Comparison of ENCODE assay signal across 16 mouse cellular contexts in the genomic region with DNA sequence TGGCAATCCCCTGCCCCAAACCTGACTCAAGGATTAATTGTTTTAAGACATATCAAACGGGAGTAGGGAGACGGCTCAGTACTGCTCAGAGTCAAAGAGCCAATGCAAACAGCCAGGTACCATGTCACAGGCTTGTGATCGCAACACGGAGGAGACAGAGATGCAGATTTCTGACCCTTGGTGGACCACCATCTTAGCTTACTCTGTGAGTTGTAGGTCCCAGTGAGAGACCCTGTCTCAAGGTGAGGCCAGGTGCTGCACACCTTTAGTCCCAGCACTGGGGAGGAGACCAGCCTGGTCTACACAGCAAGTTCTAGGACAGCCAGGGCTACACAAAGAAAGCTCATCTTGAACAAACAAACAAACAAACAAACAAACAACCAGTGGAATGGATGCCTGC. TPM values are rescaled to one million over a fixed set of nuclear protein-coding genes. Genes with fewer than 3 reads are reported as not detected.
A peak's percentile ranks its signal among the peaks of the same experiment; 100 is the strongest.
DNase-seq lines count a peak whose midpoint lies in the region; ATAC-seq and TF ChIP-seq lines count a peak whose summit lies in the region.
"Had no signal": no experiment of that assay in that cellular context is flagged by ENCODE, and none has a peak within 500 bp of the region (broad histone marks: within the 10 kb centered on the region; RNA-seq: fewer than 3 reads in every experiment).

No protein-coding gene starts in this region.

- WGBS in kidney, adult 2 months, result 72% methylated on average over 4 of the region's 4 CpGs
- WGBS in lung, embryonic 16.5 days, result 79% methylated on average over 4 of the region's 4 CpGs
- 82% methylated on average over 4 of the region's 4 CpGs for WGBS in intestine, embryonic 14.5 days

- no peaks in the 10 kb centered on the region for H3K27me3 ChIP-seq in kidney, adult 2 months (replicated peaks; ENCODE audit: control insufficient read depth, insufficient read depth, low read length)
- H3K27me3 ChIP-seq in lung, embryonic 16.5 days (ENCODE audit: control insufficient read depth, insufficient read depth, low read depth, low read length), result peaks cover 3% of the 10 kb centered on the region; the same call in 1 of the 2 replicates
- no peaks in the 10 kb centered on the region; the same call in 1 of the 2 replicates for H3K27me3 ChIP-seq in intestine, embryonic 14.5 days (replicated peaks; ENCODE audit: control insufficient read depth, insufficient read depth, low read length)
- H3K27me3 ChIP-seq: Patski had no signal

- peaks cover 4% of the 10 kb centered on the region; the same call in 1 of the 2 replicates for H3K4me1 ChIP-seq in kidney, adult 2 months (ENCODE audit: control insufficient read depth, insufficient read depth, low read length)
- H3K4me1 ChIP-seq in lung, embryonic 16.5 days (replicated peaks; ENCODE audit: control insufficient read depth, insufficient read depth, low read length), result peaks cover 24% of the 10 kb centered on the region
- peaks cover 26% of the 10 kb centered on the region for H3K4me1 ChIP-seq in intestine, embryonic 14.5 days (replicated peaks; ENCODE audit: control insufficient read depth, insufficient read depth, low read length)

- H3K4me2 ChIP-seq in lung, embryonic 16.5 days (ENCODE audit: low read depth, low read length), result no peak overlapping the region
- no peak overlapping the region for H3K4me2 ChIP-seq in intestine, embryonic 14.5 days (ENCODE audit: low read length)

- no peak for ATAC-seq in lung, embryonic 16.5 days (ENCODE audit: low read depth)
- no peak for ATAC-seq in intestine, embryonic 14.5 days (replicated peaks; ENCODE audit: low FRiP score, low TSS enrichment, low read depth)
- ATAC-seq: Patski had no signal

- no peak overlapping the region for H3K4me3 ChIP-seq in kidney, adult 2 months (ENCODE audit: insufficient read depth, low read depth, low read length)
- no peak overlapping the region for H3K4me3 ChIP-seq in lung, embryonic 16.5 days (ENCODE audit: low read length)
- H3K4me3 ChIP-seq in intestine, embryonic 14.5 days (ENCODE audit: low read depth, low read length), result no peak overlapping the region

- H3K36me3 ChIP-seq in kidney, adult 2 months (ENCODE audit: control insufficient read depth, insufficient read depth, low read length), result no peaks in the 10 kb centered on the region
- H3K36me3 ChIP-seq in lung, embryonic 16.5 days (ENCODE audit: control insufficient read depth, insufficient read depth, low read length), result no peaks in the 10 kb centered on the region
- no peaks in the 10 kb centered on the region for H3K36me3 ChIP-seq in intestine, embryonic 14.5 days (ENCODE audit: control insufficient read depth, insufficient read depth, low read length)

- no peak for TF ChIP-seq CTCF in kidney, adult 2 months (conservative IDR thresholded peaks at IDR 0.05; ENCODE audit: insufficient read depth, insufficient read length, low read depth, low read length)

- DNase-seq in kidney, adult 2 months, result no peak
- no peak for DNase-seq in kidney, adult 11 months
- no peak for DNase-seq in lung, postnatal 10 days
- DNase-seq in intestine, embryonic 14.5 days (ENCODE audit: low spot score), result no peak
- DNase-seq in thymus, adult 18-20 months, result no peak
- no peak for DNase-seq in left cerebral cortex, adult 9 months (ENCODE audit: low spot score in 2 of 2)
- DNase-seq: cerebellum, adult 9-11 months; retina, postnatal 1 day; thymus, postnatal 4 days had no signal

- peak overlapping the region; percentile 88 for H3K27ac ChIP-seq in kidney, adult 2 months (ENCODE audit: insufficient read depth, low read depth, low read length)
- peak overlapping the region; percentile 94 for H3K27ac ChIP-seq in lung, embryonic 16.5 days (ENCODE audit: low read length)
- H3K27ac ChIP-seq in intestine, embryonic 14.5 days (ENCODE audit: low read depth), result peak overlapping the region; percentile 92

- no peak overlapping the region for H3K9ac ChIP-seq in lung, embryonic 16.5 days (ENCODE audit: low read length)
- H3K9ac ChIP-seq in intestine, embryonic 14.5 days (ENCODE audit: low read length), result no peak overlapping the region

- no peak for TF ChIP-seq POLR2A in kidney, adult 2 months (IDR thresholded peaks at IDR 0.05; ENCODE audit: low read depth, low read length)

- no peaks in the 10 kb centered on the region for H3K9me3 ChIP-seq in lung, embryonic 16.5 days (ENCODE audit: control insufficient read depth, low read length)
- H3K9me3 ChIP-seq in intestine, embryonic 14.5 days (ENCODE audit: control insufficient read depth, low read length), result no peaks in the 10 kb centered on the region

RNA-seq across cellular contexts. Expression of gene Rem1, which starts 10.6 kb away (rescaled TPM):
- polyA plus RNA-seq in kidney, adult 2 months (2012; rRNA removed), result 10.5 and 13.5 TPM in 2 replicates
- 8.4 and 8.6 TPM in 2 replicates for polyA plus RNA-seq in lung, embryonic 16.5 days (2015; fragmentation: Nextera tagmentation; extraction: Ambion mirVana)
- 9.6 and 12.9 TPM in 2 replicates for polyA plus RNA-seq in intestine, embryonic 14.5 days (2014; fragmentation: Nextera tagmentation; extraction: Ambion mirVana)
- polyA plus RNA-seq: neural tube, embryonic 14.5 days; Patski had no signal

RNA-seq across cellular contexts. Expression of gene Defb25, which starts 14.5 kb away (rescaled TPM):
- 1.0 TPM in 1 of 2 replicates, not detected in the other for polyA plus RNA-seq in kidney, adult 2 months (2012; rRNA removed)
- 1.2 and 3.7 TPM in 2 replicates for polyA plus RNA-seq in lung, embryonic 16.5 days (2015; fragmentation: Nextera tagmentation; extraction: Ambion mirVana)
- polyA plus RNA-seq in intestine, embryonic 14.5 days (2014; fragmentation: Nextera tagmentation; extraction: Ambion mirVana), result 1.4 and 2.3 TPM in 2 replicates
- polyA plus RNA-seq: brain, embryonic 14.5 days; frontal cortex, adult 2 months; limb, embryonic 11.5 days; neural tube, embryonic 14.5 days; Patski had no signal

RNA-seq across cellular contexts. Expression of gene H13, which starts 31.9 kb away (rescaled TPM):
- polyA plus RNA-seq in kidney, adult 2 months (2012; rRNA removed), result 129 and 161 TPM in 2 replicates
- polyA plus RNA-seq in lung, embryonic 16.5 days (2015; fragmentation: Nextera tagmentation; extraction: Ambion mirVana), result 96.3 and 98.8 TPM in 2 replicates
- 108 and 113 TPM in 2 replicates for polyA plus RNA-seq in intestine, embryonic 14.5 days (2014; fragmentation: Nextera tagmentation; extraction: Ambion mirVana)

RNA-seq across cellular contexts. Expression of gene Defb36, which starts 33.3 kb away (rescaled TPM):
- 0.27 and 0.52 TPM in 2 replicates for polyA plus RNA-seq in kidney, adult 2 months (2012; rRNA removed)
- not detected in 2 replicates for polyA plus RNA-seq in lung, embryonic 16.5 days (2015; fragmentation: Nextera tagmentation; extraction: Ambion mirVana)
- not detected in 2 replicates for polyA plus RNA-seq in intestine, embryonic 14.5 days (2014; fragmentation: Nextera tagmentation; extraction: Ambion mirVana)
- polyA plus RNA-seq: brain, embryonic 14.5 days; frontal cortex, adult 2 months; limb, embryonic 11.5 days; midbrain, postnatal 0 days; neural tube, embryonic 14.5 days; Patski had no signal

RNA-seq across cellular contexts. Expression of gene Defb45, which starts 38.2 kb away (rescaled TPM):
- not detected in 2 replicates for polyA plus RNA-seq in kidney, adult 2 months (2012; rRNA removed)
- polyA plus RNA-seq in lung, embryonic 16.5 days (2015; fragmentation: Nextera tagmentation; extraction: Ambion mirVana), result not detected in 2 replicates
- polyA plus RNA-seq in intestine, embryonic 14.5 days (2014; fragmentation: Nextera tagmentation; extraction: Ambion mirVana), result not detected in 2 replicates
- polyA plus RNA-seq: brain, embryonic 14.5 days; frontal cortex, adult 2 months; limb, embryonic 11.5 days; midbrain, postnatal 0 days; neural tube, embryonic 14.5 days; Patski had no signal
